Mouse (Mus musculus): ENCODE measurements at regions not wholly inside any gene's neighbourhood (a gene's known extent, or its start where the extent isn't known, plus 50 kb on each side); places are given as distances from the start of the nearest gene placed in this dataset.

DNA sequence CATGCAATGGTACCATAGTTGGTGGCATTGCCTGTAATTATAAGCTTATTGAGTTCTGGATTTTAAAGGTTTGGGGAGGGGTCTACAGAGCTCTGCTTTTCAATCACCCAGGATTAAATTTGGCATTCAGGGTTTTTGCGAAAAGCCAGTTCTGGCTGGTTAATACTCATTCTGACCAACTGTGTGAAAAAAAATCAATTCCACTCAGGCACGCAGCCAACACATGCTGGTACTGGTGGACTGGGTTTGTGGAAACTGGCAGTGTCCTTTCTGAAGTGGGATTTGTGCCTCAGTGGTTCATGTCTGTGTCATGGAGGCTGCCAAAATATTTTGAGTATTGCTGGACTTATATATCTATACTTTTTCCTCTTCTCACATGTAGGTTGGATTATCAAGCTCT lies 70.9 kb downstream of the Slc4a3 start:
- in situ Hi-C loops (cut with MboI; ENCODE audit: low pct_ligation_motif_present, low pct_unique_long_range_greater_than_20kb, low sequenced_read_pairs) (no loop called here), dilution Hi-C loops (cut with MboI; ENCODE audit: extremely low pct_ligation_motif_present, extremely low pct_unique_long_range_greater_than_20kb, low sequenced_read_pairs) (no loop called here)
- TF ChIP-seq CTCF (conservative IDR thresholded peaks at IDR 0.05 in 1 of 2, IDR thresholded peaks at IDR 0.05 in 1 of 2; ENCODE audit: low read depth in 2 of 2, low read length in 2 of 2), result no peak
- no peak for TF ChIP-seq UBTF (IDR thresholded peaks at IDR 0.05; ENCODE audit: low read depth, low read length)
- no peak for TF ChIP-seq MAX (IDR thresholded peaks at IDR 0.05; ENCODE audit: low read length)
- no peak for TF ChIP-seq GABPA (IDR thresholded peaks at IDR 0.05; ENCODE audit: insufficient replicate concordance, low read depth, low read length)
- no peak for TF ChIP-seq USF1 (IDR thresholded peaks at IDR 0.05; ENCODE audit: low read depth, low read length)
- TF ChIP-seq NRF1 (IDR thresholded peaks at IDR 0.05; ENCODE audit: low read depth, low read length), result no peak
- TF ChIP-seq ETS1 (conservative IDR thresholded peaks at IDR 0.05; ENCODE audit: low read depth, low read length), result no peak
- no peak for TF ChIP-seq JUND (conservative IDR thresholded peaks at IDR 0.05; ENCODE audit: low read depth, low read length)
- TF ChIP-seq MEF2A (IDR thresholded peaks at IDR 0.05; ENCODE audit: borderline replicate concordance, low read depth, low read length), result no peak
- TF ChIP-seq HCFC1 (IDR thresholded peaks at IDR 0.05; ENCODE audit: low read depth, low read length), result no peak
- no peak for TF ChIP-seq POLR2AphosphoS2 (IDR thresholded peaks at IDR 0.05; ENCODE audit: low read depth, low read length)
- no peak for TF ChIP-seq E2F4 (IDR thresholded peaks at IDR 0.05; ENCODE audit: insufficient replicate concordance, low read depth, low read length)
- TF ChIP-seq CHD2 (IDR thresholded peaks at IDR 0.05; ENCODE audit: low read length), result no peak
- no peak for TF ChIP-seq ZMIZ1 (IDR thresholded peaks at IDR 0.05; ENCODE audit: low read depth, low read length)
- TF ChIP-seq RCOR1 (conservative IDR thresholded peaks at IDR 0.05; ENCODE audit: low read depth, low read length), result no peak
- TF ChIP-seq POLR2A (IDR thresholded peaks at IDR 0.05; ENCODE audit: low read depth, low read length), result no peak
- H3K9me3 ChIP-seq (replicated peaks; ENCODE audit: low read length), result peaks cover 10% of the 10 kb centered on the region
- no peaks in the 10 kb centered on the region for H3K36me3 ChIP-seq (replicated peaks in 1 of 2; ENCODE audit: control insufficient read depth in 1 of 2, insufficient read depth in 1 of 2, low read length in 1 of 2)
- H3K4me2 ChIP-seq (ENCODE audit: insufficient read depth, low read depth, poor library complexity, severe bottlenecking), result no peak overlapping the region
- no peaks in the 10 kb centered on the region for H3K79me2 ChIP-seq (replicated peaks; ENCODE audit: control insufficient read depth, extremely low read depth, insufficient read depth, poor library complexity, severe bottlenecking)
- no peak overlapping the region for H3K27ac ChIP-seq (ENCODE audit: insufficient read depth, low read depth)
- H3K4me1 ChIP-seq (ENCODE audit: control insufficient read depth in 1 of 2, insufficient read depth in 2 of 2), result no peaks in the 10 kb centered on the region
- no peak overlapping the region for H3K9ac ChIP-seq (ENCODE audit: insufficient read depth, low read depth)
- no peak for DNase-seq (ENCODE audit: extremely low read depth)
- no peak overlapping the region for H3K4me3 ChIP-seq (replicated peaks in 1 of 3; ENCODE audit: low read depth in 2 of 3, low read length in 2 of 3, poor library complexity in 1 of 3)
- H3K27me3 ChIP-seq (replicated peaks), result no peaks in the 10 kb centered on the region

DNA sequence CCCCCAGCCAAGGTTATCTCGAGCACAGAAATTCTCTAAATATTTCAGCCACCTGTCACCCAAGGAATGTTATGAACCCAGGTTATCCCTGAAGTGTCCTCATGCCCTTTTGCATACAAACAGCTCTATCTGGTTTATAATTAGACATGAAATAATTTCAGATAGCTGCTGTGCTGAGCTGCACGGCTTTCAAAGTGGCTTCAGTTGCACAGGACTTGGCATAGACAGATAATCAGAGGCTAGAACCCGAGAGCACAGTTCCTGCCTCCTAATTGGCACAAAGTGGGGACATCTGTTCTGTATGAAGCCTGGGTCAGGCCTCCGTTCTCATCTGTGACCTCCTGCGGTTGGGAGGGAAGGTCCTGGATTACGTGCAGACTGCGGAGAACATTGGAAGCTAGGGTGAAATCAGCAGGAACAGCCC lies 72.3 kb downstream of the Slc4a3 start:
- Histone ChIP-seq H3K36me3 (replicated peaks in 1 of 2; ENCODE audit: control insufficient read depth in 1 of 2, insufficient read depth in 1 of 2, low read length in 1 of 2) (no peaks in the 10 kb centered on the region), H3K4me3 (replicated peaks in 1 of 3; ENCODE audit: low read depth in 2 of 3, low read length in 2 of 3, poor library complexity in 1 of 3) (no peak overlapping the region), H3K9ac (ENCODE audit: insufficient read depth, low read depth) (no peak overlapping the region), H3K9me3 (replicated peaks; ENCODE audit: low read length) (peaks cover 10% of the 10 kb centered on the region), H3K4me1 (ENCODE audit: control insufficient read depth in 1 of 2, insufficient read depth in 2 of 2) (no peaks in the 10 kb centered on the region), H3K27ac (ENCODE audit: insufficient read depth, low read depth) (no peak overlapping the region), H3K4me2 (ENCODE audit: insufficient read depth, low read depth, poor library complexity, severe bottlenecking) (no peak overlapping the region), H3K79me2 (replicated peaks; ENCODE audit: control insufficient read depth, extremely low read depth, insufficient read depth, poor library complexity, severe bottlenecking) (no peaks in the 10 kb centered on the region), H3K27me3 (replicated peaks) (no peaks in the 10 kb centered on the region)
- in situ Hi-C loops (cut with MboI; ENCODE audit: low pct_ligation_motif_present, low pct_unique_long_range_greater_than_20kb, low sequenced_read_pairs), result no loop called here
- DNase-seq (ENCODE audit: extremely low read depth), result no peak
- dilution Hi-C loops (cut with MboI; ENCODE audit: extremely low pct_ligation_motif_present, extremely low pct_unique_long_range_greater_than_20kb, low sequenced_read_pairs), result no loop called here
- TF ChIP-seq POLR2A (IDR thresholded peaks at IDR 0.05; ENCODE audit: low read depth, low read length), result no peak
- TF ChIP-seq TCF12 (IDR thresholded peaks at IDR 0.05; ENCODE audit: low read depth, low read length), result no peak
- no peak for TF ChIP-seq CHD2 (IDR thresholded peaks at IDR 0.05; ENCODE audit: low read length)

Measured in CH12.LX (cell line).